Mouse (Mus musculus) right cerebral cortex, adult 18-20 months (tissue): ENCODE data around the gene Olfr155.
A peak's percentile ranks its signal among the peaks of the same experiment; 100 is the strongest.

Experiments
- DNase-seq: peaks from one replicate; pipeline ENCODE4 v3.0.0; 2022; ENCODE audit warnings: mixed read lengths

Gene Olfr155

GRCm38 (mm10) chr4:43851265-43851664, at the start of gene Olfr155:
Gene Olfr155 (plus strand): TSS chr4:43851565.
- DNase-seq, result no peak

GRCm38 (mm10) chr4:43822896-43823550, 28.3 kb upstream of the Olfr155 start:
- peak; percentile 18 for DNase-seq

GRCm38 (mm10) chr4:43823845-43824337, 27.5 kb upstream of the Olfr155 start, which contains the start of gene Olfr156:
Gene Olfr156 (minus strand): TSS chr4:43823895.
- DNase-seq, result no peak

- DNase-seq, result no peak
These were observed 22.6 kb upstream of the Olfr155 start for GRCm38 (mm10) chr4:43828806-43829205.

GRCm38 (mm10) chr4:43832031-43832430, 19.3 kb upstream of the Olfr155 start:
- DNase-seq, result no peak

- DNase-seq, result no peak
These were observed 17.6 kb upstream of the Olfr155 start for GRCm38 (mm10) chr4:43833752-43834151.

- no peak for DNase-seq
These were observed 16.6 kb upstream of the Olfr155 start for GRCm38 (mm10) chr4:43834749-43835148.

GRCm38 (mm10) chr4:43838326-43838725, 13.0 kb upstream of the Olfr155 start:
- DNase-seq, result no peak

GRCm38 (mm10) chr4:43840101-43840500, 11.3 kb upstream of the Olfr155 start, which contains the start of gene Olfr157:
Gene Olfr157 (minus strand): TSS chr4:43840201.
- no peak for DNase-seq

- DNase-seq, result no peak
These were observed 2.7 kb downstream of the Olfr155 start for GRCm38 (mm10) chr4:43854101-43854500.

- no peak for DNase-seq
These were observed 8.5 kb downstream of the Olfr155 start for GRCm38 (mm10) chr4:43859886-43860285.

GRCm38 (mm10) chr4:43860744-43861519, 9.6 kb downstream of the Olfr155 start:
- DNase-seq, result peak; percentile 60

GRCm38 (mm10) chr4:43863298-43863697, 11.9 kb downstream of the Olfr155 start:
- no peak for DNase-seq

- DNase-seq, result no peak
These were observed 18.5 kb downstream of the Olfr155 start for GRCm38 (mm10) chr4:43869821-43870220.

GRCm38 (mm10) chr4:43874501-43874900, 23.1 kb downstream of the Olfr155 start:
- no peak for DNase-seq

- DNase-seq, result peak; percentile 79
These were observed 24.0 kb downstream of the Olfr155 start, which contains the start of gene Reck for GRCm38 (mm10) chr4:43875160-43875918. Gene Reck (plus strand): TSS chr4:43875530.

GRCm38 (mm10) chr4:43875919-43876411, 24.6 kb downstream of the Olfr155 start:
- peak; percentile 12 for DNase-seq

- DNase-seq, result no peak
These were observed 25.9 kb downstream of the Olfr155 start for GRCm38 (mm10) chr4:43877230-43877629.

GRCm38 (mm10) chr4:43878121-43878776, 26.9 kb downstream of the Olfr155 start:
- no peak for DNase-seq

GRCm38 (mm10) chr4:43879566-43879965, 28.2 kb downstream of the Olfr155 start:
- DNase-seq, result no peak

- DNase-seq, result no peak
These were observed 32.8 kb downstream of the Olfr155 start for GRCm38 (mm10) chr4:43884196-43884595.

- DNase-seq, result no peak
These were observed 39.9 kb downstream of the Olfr155 start for GRCm38 (mm10) chr4:43891247-43891646.
